Comparison of ENCODE assay signal across 8 mouse cellular contexts in the genomic region with DNA sequence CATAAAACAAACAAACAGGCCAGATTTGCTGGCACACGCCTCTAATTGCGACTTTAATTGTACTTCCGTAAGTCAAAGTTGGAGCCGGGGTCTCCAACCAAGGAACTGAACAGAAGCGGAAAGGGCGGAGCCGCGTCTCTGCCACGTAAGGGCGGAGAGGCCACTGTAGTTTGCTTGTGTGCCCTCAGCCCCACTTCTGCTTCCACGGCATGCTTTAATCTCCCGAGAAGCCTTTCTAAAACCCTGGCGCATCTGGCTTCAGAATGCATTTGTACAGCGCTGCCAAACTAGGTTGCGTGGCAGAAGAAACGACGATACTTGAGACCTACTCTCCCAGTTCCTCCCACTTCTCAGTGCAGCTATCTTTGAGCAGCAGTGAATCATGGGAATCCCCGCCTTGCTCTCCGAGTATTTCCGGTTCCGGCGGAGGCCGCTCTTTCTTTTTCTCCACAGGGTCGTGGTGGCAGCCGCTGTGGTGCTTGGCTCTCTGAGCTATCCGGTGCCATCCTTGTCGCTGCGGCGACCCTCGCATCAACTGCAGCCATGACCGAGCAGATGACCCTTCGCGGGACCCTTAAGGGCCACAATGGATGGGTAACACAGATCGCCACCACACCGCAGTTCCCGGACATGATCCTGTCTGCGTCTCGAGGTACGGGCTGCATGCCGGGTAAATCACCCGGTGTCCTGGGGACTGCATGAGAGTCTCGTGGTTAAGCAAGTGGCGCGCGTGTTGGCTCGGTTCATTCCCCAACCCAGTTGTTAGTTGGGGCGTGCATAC. TPM values are rescaled to one million over a fixed set of nuclear protein-coding genes. Genes with fewer than 3 reads are reported as not detected.
DNase-seq lines count a peak whose midpoint lies in the region; ATAC-seq lines count a peak whose summit lies in the region.

A gene (plus strand): TSS at position 412 of the 781 bp plus-strand sequence.

- H3K9ac ChIP-seq in embryonic facial prominence, embryonic 11.5 days (replicated peaks; ENCODE audit: low read length), result peak within 1 kb of the TSS; percentile 91
- H3K9ac ChIP-seq in midbrain, embryonic 11.5 days (ENCODE audit: low read length), result peak within 1 kb of the TSS; percentile 95

- ATAC-seq in embryonic facial prominence, embryonic 11.5 days (replicated peaks; ENCODE audit: insufficient number of reproducible peaks, low FRiP score, low TSS enrichment, low read depth), result peak; percentile 79
- peak; percentile 80 for ATAC-seq in granulocyte monocyte progenitor cell, adult 5-6 weeks (replicated peaks; ENCODE audit: poor library complexity, severe bottlenecking)
- peak; percentile 93 for ATAC-seq in midbrain, embryonic 11.5 days (ENCODE audit: low FRiP score)

- H3K36me3 ChIP-seq in embryonic facial prominence, embryonic 11.5 days (replicated peaks; ENCODE audit: control insufficient read depth, insufficient read depth, low read depth, low read length), result peaks cover 17% of the 10 kb centered on the region
- peaks cover 34% of the 10 kb centered on the region for H3K36me3 ChIP-seq in midbrain, embryonic 11.5 days (ENCODE audit: control insufficient read depth, insufficient read depth, low read length)

- H3K4me3 ChIP-seq in embryonic facial prominence, embryonic 11.5 days (ENCODE audit: low read depth, low read length), result peak within 1 kb of the TSS; percentile 86
- H3K4me3 ChIP-seq in midbrain, embryonic 11.5 days (ENCODE audit: low read depth, low read length), result peak within 1 kb of the TSS; percentile 95

- WGBS in embryonic facial prominence, embryonic 11.5 days, result under 1% methylated on average over 47 of the region's 47 CpGs
- WGBS in midbrain, embryonic 11.5 days, result under 1% methylated on average over 47 of the region's 47 CpGs

- no peaks in the 10 kb centered on the region; the same call in 1 of the 2 replicates for H3K4me1 ChIP-seq in embryonic facial prominence, embryonic 11.5 days (ENCODE audit: control insufficient read depth, insufficient read depth, low read length)
- H3K4me1 ChIP-seq in midbrain, embryonic 11.5 days (ENCODE audit: control insufficient read depth, insufficient read depth, low read length), result peaks cover 17% of the 10 kb centered on the region

- intact Hi-C loops in left cerebral cortex, postnatal 4 days (cut with DNase I), result no loop called here

- no peaks in the 10 kb centered on the region for H3K9me3 ChIP-seq in embryonic facial prominence, embryonic 11.5 days (replicated peaks; ENCODE audit: control insufficient read depth, low read length)
- no peaks in the 10 kb centered on the region for H3K9me3 ChIP-seq in midbrain, embryonic 11.5 days (ENCODE audit: control insufficient read depth, low read length)

- H3K27me3 ChIP-seq in embryonic facial prominence, embryonic 11.5 days (ENCODE audit: control insufficient read depth, insufficient read depth, low read length), result no peaks in the 10 kb centered on the region
- H3K27me3 ChIP-seq in midbrain, embryonic 11.5 days (ENCODE audit: control insufficient read depth, insufficient read depth, low read length), result no peaks in the 10 kb centered on the region

- H3K27ac ChIP-seq in embryonic facial prominence, embryonic 11.5 days (replicated peaks; ENCODE audit: low read depth, low read length), result peak within 1 kb of the TSS; percentile 93
- H3K27ac ChIP-seq in midbrain, embryonic 11.5 days (ENCODE audit: low read depth, low read length), result peak within 1 kb of the TSS; percentile 73

- H3K4me2 ChIP-seq in embryonic facial prominence, embryonic 11.5 days (ENCODE audit: low read depth, low read length), result peak within 1 kb of the TSS; percentile 85
- H3K4me2 ChIP-seq in midbrain, embryonic 11.5 days, result peak within 1 kb of the TSS; percentile 96

- DNase-seq in adrenal gland, postnatal 25 days, result peak; percentile 86
- peak; percentile 95 for DNase-seq in embryonic facial prominence, embryonic 11.5 days (ENCODE audit: low spot score)
- peak; percentile 90 for DNase-seq in kidney, adult 11 months
- DNase-seq in left cerebral cortex, postnatal 4 days, result peak; percentile 86
- DNase-seq in midbrain, embryonic 11.5 days (ENCODE audit: low spot score, missing footprints), result peak; percentile 99
- peak; percentile 82 for DNase-seq in right cerebral cortex, postnatal 4 days
- DNase-seq in yolk sac, embryonic 10.5 days (ENCODE audit: low spot score), result peak; percentile 96

RNA-seq across cellular contexts. Expression of the gene that starts here (rescaled TPM):
- total RNA-seq in adrenal gland, postnatal 25 days (2021), result 598 and 671 TPM in 2 replicates
- polyA plus RNA-seq in embryonic facial prominence, embryonic 11.5 days (2014; fragmentation: Nextera tagmentation; extraction: Ambion mirVana), result 755 and 775 TPM in 2 replicates
- total RNA-seq in granulocyte monocyte progenitor cell, adult 5-6 weeks (2014; fragmentation: Nextera tagmentation), result 2,229 and 2,435 TPM in 2 replicates
- total RNA-seq in granulocyte monocyte progenitor cell, adult 5-6 weeks (2017), result 1,577 and 1,773 TPM in 2 replicates
- 100 to 1,000 TPM; 486 to 572 TPM for total RNA-seq in left cerebral cortex, postnatal 4 days (2021)
- 592 and 633 TPM in 2 replicates for polyA plus RNA-seq in midbrain, embryonic 11.5 days (2014; fragmentation: Nextera tagmentation; extraction: Ambion mirVana)

Comparison
In these comparisons a context has a peak if more than half of its experiments do, and no peak if none do; other contexts are left out.
1. Peak in every context shown above with its lines: DNase-seq, ATAC-seq, H3K4me3 ChIP-seq and H3K27ac ChIP-seq.